8 mouse cellular contexts compared by ENCODE assay signal in the genomic region with DNA sequence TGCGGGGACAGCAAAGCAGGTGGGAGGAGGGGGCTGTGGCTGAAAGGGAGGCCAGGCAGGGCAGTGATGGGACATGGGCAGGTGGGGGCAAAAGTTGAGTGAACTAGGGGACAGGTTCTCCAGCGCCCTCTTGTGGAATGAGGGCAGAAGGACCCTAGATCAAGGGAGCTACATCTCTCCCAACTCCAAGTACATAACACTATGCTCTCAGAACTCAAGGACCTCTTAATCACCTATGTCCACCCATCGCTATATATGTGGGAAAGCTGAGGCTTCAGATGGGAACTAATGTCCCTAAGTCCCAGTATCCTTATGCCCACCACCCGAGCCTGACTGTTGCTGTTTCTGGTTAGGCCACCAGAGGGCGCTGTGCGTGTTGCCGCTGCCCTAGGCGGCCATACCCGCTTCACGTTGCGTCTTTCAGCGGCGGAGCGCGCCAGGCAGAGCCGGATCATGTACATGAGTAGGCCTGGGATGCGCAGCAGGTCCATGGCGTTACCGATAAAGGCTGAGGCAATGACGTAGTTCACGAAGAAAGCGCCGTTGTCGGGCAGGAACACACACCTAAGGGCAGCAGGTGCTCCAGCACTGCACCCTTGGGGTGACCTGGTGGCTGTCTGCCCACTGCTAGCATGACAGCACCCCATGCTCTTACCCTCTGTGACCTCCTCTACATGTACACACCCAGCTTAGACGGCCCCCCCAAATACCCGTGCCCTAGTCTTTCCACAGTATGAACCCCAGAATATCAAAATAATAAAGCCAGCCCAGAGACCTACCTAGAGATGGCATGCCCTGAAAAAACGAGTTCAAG. TPM values are rescaled to one million over a fixed set of nuclear protein-coding genes. Genes with fewer than 3 reads are reported as not detected.
DNase-seq lines count a peak whose midpoint lies in the region; ATAC-seq lines count a peak whose summit lies in the region.

No protein-coding gene starts in this region.

- H3K9me3 ChIP-seq in hindbrain, embryonic 14.5 days (ENCODE audit: control insufficient read depth, low read length): no peaks in the 10 kb centered on the region

- peak; percentile 33 for DNase-seq in MEL-GATA-1-ER (ENCODE audit: extremely low read depth, low read depth)
- peak; percentile 86 for DNase-seq in cerebellum, adult 8-10 months
- peak; percentile 87 for DNase-seq in hindbrain, embryonic 14.5 days (ENCODE audit: low spot score)
- DNase-seq in layer of hippocampus, postnatal 25 days (ENCODE audit: extremely low spot score in 1 of 2, low spot score in 1 of 2): peak; percentile 91
- DNase-seq in lung, postnatal 14 days: peak; percentile 82
- peak; percentile 72 for DNase-seq in retina, postnatal 7 days (ENCODE audit: low read depth, low spot score)
- peak; percentile 58 to 60 for DNase-seq in urinary bladder, postnatal 36 days (ENCODE audit: low spot score in 2 of 2)

- H3K36me3 ChIP-seq in hindbrain, embryonic 14.5 days (replicated peaks; ENCODE audit: control insufficient read depth, insufficient read depth): peaks cover 74% of the 10 kb centered on the region

- H3K27me3 ChIP-seq in hindbrain, embryonic 14.5 days (ENCODE audit: control insufficient read depth, insufficient read depth, low read length): no peaks in the 10 kb centered on the region

- H3K4me1 ChIP-seq in hindbrain, embryonic 14.5 days (replicated peaks; ENCODE audit: control insufficient read depth, insufficient read depth, low read length): 0 out of 2 replicates have a peak, but pooled peaks cover 4% of the 10 kb centered on the region

- H3K9ac ChIP-seq in hindbrain, embryonic 14.5 days: no peak overlapping the region

- 34% methylated on average over 27 of the region's 27 CpGs for WGBS in hindbrain, embryonic 14.5 days

- no peak overlapping the region for H3K27ac ChIP-seq in hindbrain, embryonic 14.5 days

- H3K4me2 ChIP-seq in hindbrain, embryonic 14.5 days (replicated peaks): peak overlapping the region; percentile 30; the same call in 1 of the 2 replicates

- ATAC-seq in frontal cortex, adult (ENCODE audit: low TSS enrichment): peak; percentile 70
- ATAC-seq in hindbrain, embryonic 14.5 days (ENCODE audit: low FRiP score): peak; percentile 32; the same call in 1 of the 2 replicates

- no peak overlapping the region for H3K4me3 ChIP-seq in hindbrain, embryonic 14.5 days (replicated peaks; ENCODE audit: low read length)

RNA-seq across cellular contexts. Expression of a gene that starts 4.2 kb away (rescaled TPM):
- 2.3 TPM in 1 of 2 replicates, not detected in the other for polyA plus RNA-seq in hindbrain, embryonic 14.5 days (2014; fragmentation: Nextera tagmentation; extraction: Ambion mirVana)
- total RNA-seq in layer of hippocampus, postnatal 25 days (2021): under 1 TPM; 0.19 to 0.20 TPM

RNA-seq across cellular contexts. Expression of a gene that starts 22.8 kb away (rescaled TPM):
- polyA plus RNA-seq in hindbrain, embryonic 14.5 days (2014; fragmentation: Nextera tagmentation; extraction: Ambion mirVana): 116 and 132 TPM in 2 replicates
- 10 to 100 TPM; 40.0 to 40.9 TPM for total RNA-seq in layer of hippocampus, postnatal 25 days (2021)

RNA-seq across cellular contexts. Expression of a gene that starts 23.4 kb away (rescaled TPM):
- 114 and 116 TPM in 2 replicates for polyA plus RNA-seq in hindbrain, embryonic 14.5 days (2014; fragmentation: Nextera tagmentation; extraction: Ambion mirVana)
- 100 to 1,000 TPM; 176 to 191 TPM for total RNA-seq in layer of hippocampus, postnatal 25 days (2021)

Comparison
In these comparisons a context has a peak if more than half of its experiments do, and no peak if none do; other contexts are left out.
1. DNase-seq: peak in every context shown above with its lines; median percentile 91 in layer of hippocampus, postnatal 25 days; 87 in hindbrain, embryonic 14.5 days; 86 in cerebellum, adult 8-10 months; 82 in lung, postnatal 14 days; 72 in retina, postnatal 7 days; 59 in urinary bladder, postnatal 36 days; 33 in MEL-GATA-1-ER.